Mouse (Mus musculus): Measurements from ENCODE around the gene Ncoa3. TPM values are rescaled to one million over a fixed set of nuclear protein-coding genes. Genes with fewer than 3 reads are reported as not detected.

Ncoa3 gene
- polyA plus RNA-seq, 1 experiment from 2014 or later = 8.1 TPM

GRCm38 (mm10) chr2:165995711-165996110, 3.3 kb downstream of the Ncoa3 start:
- WGBS (ENCODE audit: insufficient replicate concordance) = 75% methylated on average over 8 of the region's 8 CpGs
- H3K4me1 ChIP-seq = peaks cover 41% of the 10 kb centered on the region
- H3K9ac ChIP-seq = no peak overlapping the region

DNA sequence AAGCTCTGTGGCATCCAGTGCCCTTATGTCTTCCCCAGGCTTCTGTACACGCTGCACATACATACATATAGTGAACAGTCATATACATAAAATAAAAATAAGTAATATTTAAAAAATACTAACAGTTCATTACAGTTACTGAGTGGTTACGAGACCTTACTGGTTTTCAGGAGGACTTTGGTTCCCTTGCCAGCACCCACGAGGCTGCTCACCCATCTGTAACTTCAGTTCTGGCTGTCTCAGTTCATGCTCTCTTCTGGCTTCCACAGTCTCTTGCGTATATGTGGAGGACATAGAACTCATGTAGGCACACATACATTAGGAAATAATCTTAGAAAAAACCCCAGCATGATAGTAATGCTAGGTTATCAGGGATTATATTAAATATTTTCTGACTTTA, 3.7 kb downstream of the Ncoa3 start:
- Histone ChIP-seq H3K27me3 (replicated peaks) (peaks cover 20% of the 10 kb centered on the region), H3K27ac (no peak overlapping the region), H3K4me3 (no peak overlapping the region), H3K9ac (no peak overlapping the region), H3K4me2 (no peak overlapping the region), H3K9me3 (replicated peaks) (peaks cover 6% of the 10 kb centered on the region; the same call in 1 of the 2 replicates), H3K4me1 (peaks cover 45% of the 10 kb centered on the region), H3K36me3 (peaks cover 5% of the 10 kb centered on the region; the same call in 1 of the 2 replicates)
- 80% methylated on average over 4 of the region's 4 CpGs for WGBS (ENCODE audit: insufficient replicate concordance)
- no peak for ATAC-seq

More at GRCm38 (mm10) chr2:165995711-165996110, 3.3 kb downstream of the Ncoa3 start:
- peaks cover 6% of the 10 kb centered on the region; the same call in 1 of the 2 replicates for H3K9me3 ChIP-seq (replicated peaks)
- no peak for ATAC-seq
- H3K4me2 ChIP-seq = no peak overlapping the region
- peaks cover 5% of the 10 kb centered on the region; the same call in 1 of the 2 replicates for H3K36me3 ChIP-seq
- no peak overlapping the region for H3K27ac ChIP-seq
- H3K4me3 ChIP-seq = no peak overlapping the region
- peaks cover 20% of the 10 kb centered on the region for H3K27me3 ChIP-seq (replicated peaks)

DNA sequence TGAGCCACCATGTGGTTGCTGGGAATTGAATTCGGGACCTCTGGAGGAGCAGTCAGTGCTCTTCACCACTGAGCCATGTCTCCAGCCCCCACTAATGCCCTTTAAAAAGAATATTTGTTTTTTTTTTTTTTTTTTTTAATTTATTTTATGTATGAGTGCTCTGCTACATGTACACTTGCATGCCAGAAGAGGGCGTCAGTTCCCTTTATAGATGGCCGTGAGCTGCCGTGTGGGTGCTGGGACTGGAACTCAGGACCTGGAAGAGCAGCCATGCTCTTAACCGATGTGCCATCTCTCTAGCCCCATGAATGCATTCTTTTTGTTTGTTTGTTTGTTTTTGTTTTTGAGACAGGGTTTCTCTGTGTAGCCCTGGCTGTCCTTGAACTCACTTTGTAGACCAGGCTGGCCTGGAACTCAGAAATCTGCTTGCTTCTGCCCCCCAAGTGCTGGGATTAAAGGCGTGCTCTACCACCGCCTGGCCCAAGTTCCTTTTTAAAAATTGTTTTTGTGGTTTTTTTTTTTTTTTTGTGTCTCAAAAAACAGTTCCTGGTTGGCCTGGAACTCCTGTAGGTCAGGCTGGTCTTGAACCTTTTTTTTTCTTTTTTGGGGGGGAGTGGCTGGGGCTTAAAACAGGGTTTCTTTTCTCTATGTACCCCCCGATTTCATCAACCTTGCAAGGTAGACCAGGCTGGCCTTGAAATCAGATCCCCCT, 5.0 kb downstream of the Ncoa3 start:
- peaks cover 20% of the 10 kb centered on the region for H3K27me3 ChIP-seq (replicated peaks)
- peaks cover 5% of the 10 kb centered on the region; the same call in 1 of the 2 replicates for H3K36me3 ChIP-seq
- WGBS (ENCODE audit: insufficient replicate concordance) = 65% methylated on average over 8 of the region's 8 CpGs
- H3K4me3 ChIP-seq = no peak overlapping the region
- H3K4me1 ChIP-seq = peaks cover 52% of the 10 kb centered on the region
- no peak overlapping the region for H3K4me2 ChIP-seq
- ATAC-seq = no peak
- no peak overlapping the region for H3K9ac ChIP-seq
- peaks cover 6% of the 10 kb centered on the region; the same call in 1 of the 2 replicates for H3K9me3 ChIP-seq (replicated peaks)
- no peak overlapping the region for H3K27ac ChIP-seq

GRCm38 (mm10) chr2:165998969-165999368, 6.5 kb downstream of the Ncoa3 start:
- Histone ChIP-seq H3K4me3 (no peak overlapping the region), H3K27me3 (replicated peaks) (peaks cover 6% of the 10 kb centered on the region), H3K4me1 (peaks cover 40% of the 10 kb centered on the region), H3K4me2 (no peak overlapping the region), H3K9me3 (replicated peaks) (peaks cover 4% of the 10 kb centered on the region; the same call in 1 of the 2 replicates), H3K36me3 (peaks cover 5% of the 10 kb centered on the region; the same call in 1 of the 2 replicates), H3K27ac (no peak overlapping the region), H3K9ac (no peak overlapping the region)
- ATAC-seq = no peak
- 34% methylated on average over 4 of the region's 4 CpGs for WGBS (ENCODE audit: insufficient replicate concordance)

GRCm38 (mm10) chr2:165999790-166000189, 7.4 kb downstream of the Ncoa3 start:
- Histone ChIP-seq H3K27me3 (replicated peaks) (no peaks in the 10 kb centered on the region), H3K27ac (no peak overlapping the region), H3K9me3 (replicated peaks) (no peaks in the 10 kb centered on the region), H3K4me3 (no peak overlapping the region), H3K9ac (no peak overlapping the region), H3K4me2 (no peak overlapping the region), H3K36me3 (no peaks in the 10 kb centered on the region), H3K4me1 (peaks cover 40% of the 10 kb centered on the region)
- no peak for ATAC-seq
- WGBS (ENCODE audit: insufficient replicate concordance) = 29% methylated on average over 5 of the region's 5 CpGs

- Histone ChIP-seq H3K4me1 (peaks cover 40% of the 10 kb centered on the region), H3K4me3 (no peak overlapping the region), H3K9ac (no peak overlapping the region), H3K36me3 (no peaks in the 10 kb centered on the region), H3K4me2 (no peak overlapping the region), H3K27ac (no peak overlapping the region), H3K9me3 (replicated peaks) (no peaks in the 10 kb centered on the region), H3K27me3 (replicated peaks) (no peaks in the 10 kb centered on the region)
- no peak for ATAC-seq
- WGBS (ENCODE audit: insufficient replicate concordance) = 32% methylated on average over 5 of the region's 5 CpGs
Measured at GRCm38 (mm10) chr2:166000242-166000641, 7.8 kb downstream of the Ncoa3 start.

DNA sequence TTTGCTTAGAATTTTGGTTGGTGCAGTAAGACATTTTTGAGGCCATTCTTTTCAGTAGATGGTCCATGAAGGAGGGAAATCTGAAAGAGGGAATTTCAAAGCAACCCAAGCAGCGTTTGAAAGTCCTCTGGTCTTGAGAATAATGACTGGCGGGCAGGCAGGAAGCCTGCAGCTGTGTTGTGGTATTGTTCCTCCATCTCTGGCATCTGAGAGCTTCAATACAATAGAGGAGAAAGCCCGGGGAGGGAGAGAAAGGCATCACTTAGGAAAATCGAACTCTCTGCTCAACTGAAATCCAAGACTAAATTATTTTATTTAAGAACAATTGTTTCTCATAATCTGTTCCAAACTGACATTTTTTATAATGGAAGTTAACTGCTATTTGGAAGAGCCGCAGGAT, 8.3 kb downstream of the Ncoa3 start:
- Histone ChIP-seq H3K9me3 (replicated peaks) (no peaks in the 10 kb centered on the region), H3K9ac (no peak overlapping the region), H3K27me3 (replicated peaks) (no peaks in the 10 kb centered on the region), H3K4me1 (peaks cover 40% of the 10 kb centered on the region), H3K27ac (no peak overlapping the region), H3K4me2 (no peak overlapping the region), H3K4me3 (no peak overlapping the region), H3K36me3 (no peaks in the 10 kb centered on the region)
- ATAC-seq = no peak
- 24% methylated on average over 5 of the region's 5 CpGs for WGBS (ENCODE audit: insufficient replicate concordance)

GRCm38 (mm10) chr2:166001362-166001761, 8.9 kb downstream of the Ncoa3 start:
- H3K9me3 ChIP-seq (replicated peaks) = no peaks in the 10 kb centered on the region
- no peaks in the 10 kb centered on the region for H3K27me3 ChIP-seq (replicated peaks)
- H3K4me2 ChIP-seq = no peak overlapping the region
- no peak overlapping the region for H3K4me3 ChIP-seq
- H3K4me1 ChIP-seq = peaks cover 39% of the 10 kb centered on the region
- H3K27ac ChIP-seq = no peak overlapping the region
- H3K9ac ChIP-seq = no peak overlapping the region
- no peaks in the 10 kb centered on the region for H3K36me3 ChIP-seq
- WGBS (ENCODE audit: insufficient replicate concordance) = 48% methylated on average over 2 of the region's 2 CpGs
- ATAC-seq = no peak

DNA sequence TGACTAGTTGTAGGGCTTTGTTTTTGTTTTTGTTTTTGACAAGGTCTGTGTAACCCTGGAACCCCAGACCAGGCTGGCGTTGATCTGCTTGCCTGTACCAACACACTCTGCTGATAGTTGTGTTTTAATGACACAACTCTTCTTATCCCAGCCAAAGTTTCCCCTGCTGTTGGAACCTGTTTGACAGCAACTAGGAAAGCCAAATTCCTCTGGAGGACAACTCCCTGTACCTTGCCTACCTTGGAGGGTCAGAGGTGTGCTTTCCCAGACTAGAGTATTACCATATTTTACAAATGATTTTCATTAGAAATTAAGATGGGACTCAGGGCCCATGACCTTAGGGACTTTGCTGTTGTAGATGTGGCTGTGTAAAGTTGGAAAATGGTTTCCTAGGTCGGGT, 9.3 kb downstream of the Ncoa3 start:
- Histone ChIP-seq H3K36me3 (no peaks in the 10 kb centered on the region), H3K4me2 (no peak overlapping the region), H3K9ac (no peak overlapping the region), H3K4me3 (no peak overlapping the region), H3K27me3 (replicated peaks) (no peaks in the 10 kb centered on the region), H3K27ac (no peak overlapping the region), H3K9me3 (replicated peaks) (no peaks in the 10 kb centered on the region), H3K4me1 (peaks cover 36% of the 10 kb centered on the region)
- no peak for ATAC-seq
- WGBS (ENCODE audit: insufficient replicate concordance) = 39% methylated on average over 2 of the region's 2 CpGs

DNA sequence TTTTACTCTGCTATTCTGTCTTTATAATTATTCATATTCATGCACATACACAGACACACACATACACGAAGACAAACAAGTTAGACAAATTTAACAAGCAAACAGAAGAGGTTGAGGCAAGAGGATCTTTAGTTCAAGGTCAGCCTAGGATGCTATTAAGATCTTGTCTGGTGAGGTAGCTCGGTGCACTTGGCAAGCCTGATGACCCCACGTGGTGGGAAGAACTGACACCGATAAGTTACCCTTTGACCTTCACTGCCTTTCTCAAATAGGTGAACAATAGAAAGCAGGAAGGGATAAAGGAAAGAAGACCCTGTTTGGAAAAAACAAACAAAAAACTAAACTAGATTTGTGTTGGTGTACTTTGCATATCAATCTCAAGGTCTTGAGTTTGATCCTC, 10.0 kb downstream of the Ncoa3 start:
- WGBS (ENCODE audit: insufficient replicate concordance) = 65% methylated on average over 4 of the region's 4 CpGs
- Histone ChIP-seq H3K4me1 (peaks cover 36% of the 10 kb centered on the region), H3K4me2 (no peak overlapping the region), H3K9me3 (replicated peaks) (no peaks in the 10 kb centered on the region), H3K4me3 (no peak overlapping the region), H3K9ac (no peak overlapping the region), H3K27me3 (replicated peaks) (no peaks in the 10 kb centered on the region), H3K27ac (no peak overlapping the region), H3K36me3 (no peaks in the 10 kb centered on the region)
- ATAC-seq = no peak

DNA sequence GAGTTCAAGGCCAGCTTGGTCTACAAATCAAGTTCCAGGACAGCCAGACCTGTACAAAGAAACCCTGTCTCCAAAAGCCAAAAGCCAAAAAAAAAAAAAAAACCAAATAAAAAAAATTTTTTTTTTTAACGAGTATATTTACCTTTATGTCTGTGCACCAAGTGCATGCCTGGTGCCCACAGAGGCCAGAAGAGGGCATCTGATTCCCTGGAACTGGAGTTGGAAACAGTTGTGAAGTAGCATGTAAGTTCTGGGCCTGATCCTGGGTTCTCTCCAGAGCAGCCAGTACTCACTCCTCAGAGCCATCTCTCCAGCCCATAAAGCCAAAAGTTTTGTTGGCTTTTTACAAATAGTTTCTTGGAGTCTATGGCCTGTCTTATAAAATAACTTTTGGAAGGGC, 10.6 kb downstream of the Ncoa3 start:
- WGBS (ENCODE audit: insufficient replicate concordance) = 56% methylated on average over 1 of the region's 1 CpGs
- Histone ChIP-seq H3K4me1 (peaks cover 36% of the 10 kb centered on the region), H3K4me2 (no peak overlapping the region), H3K27ac (no peak overlapping the region), H3K9me3 (replicated peaks) (no peaks in the 10 kb centered on the region), H3K36me3 (no peaks in the 10 kb centered on the region), H3K27me3 (replicated peaks) (no peaks in the 10 kb centered on the region), H3K9ac (no peak overlapping the region), H3K4me3 (no peak overlapping the region)
- no peak for ATAC-seq

- H3K9me3 ChIP-seq (replicated peaks) = no peaks in the 10 kb centered on the region
- H3K36me3 ChIP-seq = no peaks in the 10 kb centered on the region
- WGBS (ENCODE audit: insufficient replicate concordance) = 69% methylated on average over 6 of the region's 6 CpGs
- peaks cover 9% of the 10 kb centered on the region; the same call in 1 of the 2 replicates for H3K27me3 ChIP-seq (replicated peaks)
- no peak overlapping the region for H3K4me3 ChIP-seq
- no peak for ATAC-seq
- no peak overlapping the region for H3K4me2 ChIP-seq
- no peak overlapping the region for H3K27ac ChIP-seq
- peaks cover 26% of the 10 kb centered on the region for H3K4me1 ChIP-seq
- no peak overlapping the region for H3K9ac ChIP-seq
Measured at GRCm38 (mm10) chr2:166007046-166007445, 14.6 kb downstream of the Ncoa3 start.
